Mouse (Mus musculus) spleen, postnatal 10 days (tissue): ENCODE results near the gene Defa34.
"Not testable (repeated sequence)": the region's sequence is repeated elsewhere in the genome, so short reads cannot be mapped to it uniquely, and the experiment has no call there.

Experiments used
- DNase-seq, 2 experiments: peaks; one replicate each; pipeline ENCODE4 v3.0.0; 2021 to 2022; ENCODE audit warnings: low spot score in 2 of 2

The Defa34 gene

DNA sequence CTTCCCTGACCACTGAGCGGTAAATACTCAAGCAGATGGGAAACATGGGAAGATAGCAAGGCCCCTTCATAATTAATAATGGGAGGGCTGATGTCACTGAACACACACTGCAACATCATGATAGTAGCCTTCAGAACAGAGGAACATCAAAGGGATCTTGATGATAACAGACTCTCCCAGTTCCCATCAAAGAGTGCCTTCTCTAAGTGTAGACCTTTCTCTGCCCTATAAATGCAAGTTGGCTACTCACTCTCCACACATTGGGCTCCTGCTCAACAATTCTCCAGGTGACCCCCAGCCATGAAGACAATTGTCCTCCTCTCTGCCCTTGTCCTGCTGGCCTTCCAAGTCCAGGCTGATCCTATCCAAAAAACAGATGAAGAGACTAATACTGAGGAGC, at the start of gene Defa34:
Defa34 (plus strand) TSS at position 301 of the 400 bp plus-strand sequence.
- DNase-seq = not testable (repeated sequence)

DNA sequence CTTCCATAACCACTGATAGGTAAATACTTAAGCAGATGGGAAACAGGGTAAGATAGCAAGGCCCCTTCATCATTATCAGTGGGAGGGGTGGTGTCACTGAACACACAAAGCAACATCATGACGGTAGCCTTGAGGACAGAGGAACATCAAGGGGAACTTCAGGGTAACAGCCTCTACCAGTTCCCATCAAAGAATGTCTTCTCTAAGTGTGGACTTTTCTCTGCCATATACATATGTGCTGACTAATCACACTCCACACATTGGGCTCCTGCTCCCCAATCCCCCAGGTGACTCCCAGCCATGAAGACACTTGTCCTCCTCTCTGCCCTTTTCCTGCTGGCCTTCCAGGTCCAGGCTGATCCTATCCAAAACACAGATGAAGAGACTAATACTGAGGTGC, 47.7 kb upstream of the Defa34 start, which contains the start of gene Defa26:
Defa26 (plus strand) TSS at position 301 of the 400 bp plus-strand sequence.
- not testable (repeated sequence) for DNase-seq

- not testable (repeated sequence) for DNase-seq
Measured at GRCm38 (mm10) chr8:21655480-21655879, 10.1 kb upstream of the Defa34 start, which contains the start of gene Defa17. Defa17 (plus strand) TSS chr8:21655780.

- DNase-seq = not testable (repeated sequence)
Measured at GRCm38 (mm10) chr8:21703545-21703944, 37.9 kb downstream of the Defa34 start, which contains the start of gene AY761184. AY761184 (minus strand) TSS chr8:21703645.
